Mouse (Mus musculus) macrophage (primary cell): Measurements from ENCODE around the gene Tcn2. TPM values are rescaled to one million over a fixed set of nuclear protein-coding genes. Genes with fewer than 3 reads are reported as not detected.
"Not testable (repeated sequence)": the region's sequence is repeated elsewhere in the genome, so short reads cannot be mapped to it uniquely, and the experiment has no call there.

ENCODE experiments used
- H3K27ac ChIP-seq: fragments of 350-480 bp; formaldehyde crosslinking; 2 replicates; pipeline ENCODE4 v1.9.0; 2021
- H3K36me3 ChIP-seq: fragments of 350-480 bp; formaldehyde crosslinking; 2 replicates; pipeline ENCODE4 v1.9.0; 2021; ENCODE audit errors: inconsistent target
- H3K4me3 ChIP-seq: fragments of 350-480 bp; formaldehyde crosslinking; 2 replicates; pipeline ENCODE4 v1.9.0; 2021; ENCODE audit errors: inconsistent target
- H3K79me2 ChIP-seq: fragments of 350-480 bp; formaldehyde crosslinking; 2 replicates; pipeline ENCODE4 v1.9.0; 2021; ENCODE audit errors: inconsistent target
- WGBS: methylation state at CpG from one replicate; pipeline ENCODE4 v1.1.7; 2026; ENCODE audit warnings: inconsistent platforms; ENCODE audit not compliant: missing documents; 5-methylcytosine and 5-hydroxymethylcytosine counted together
- polyA plus RNA-seq: library from polyadenylated mRNA; stranded (reverse); fragments of 250-400 nt; gene quantifications from 3 replicates; pipeline ENCODE4 v1.2.4, GENCODE M21; 2018; ENCODE audit warnings: inconsistent platforms

Gene Tcn2
- polyA plus RNA-seq, 1 experiment from 2014 or later, result 178 TPM

DNA sequence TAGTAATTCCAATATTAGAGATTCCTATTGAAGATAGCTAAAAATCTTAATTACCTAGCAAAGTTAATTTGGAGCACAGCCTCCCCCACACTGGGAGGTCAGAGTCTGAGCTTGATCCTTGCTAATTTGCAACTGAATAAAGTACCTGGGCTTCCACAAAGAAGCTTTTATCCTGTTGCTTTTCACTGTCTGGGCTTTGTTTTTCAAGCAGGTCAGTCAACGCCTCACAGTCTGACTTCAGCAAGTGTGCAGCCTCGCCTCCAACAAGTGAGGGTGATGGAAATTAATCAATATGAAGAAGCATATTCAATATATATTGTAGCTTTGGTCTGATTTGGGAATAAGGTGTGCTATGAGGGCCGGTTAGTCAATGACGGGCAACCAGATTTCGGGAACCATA is 22.9 kb upstream of the Tcn2 start:
- not testable (repeated sequence) for H3K27ac ChIP-seq, H3K36me3 ChIP-seq, H3K79me2 ChIP-seq, H3K4me3 ChIP-seq
- WGBS, result 88% methylated on average over 5 of the region's 5 CpGs

DNA sequence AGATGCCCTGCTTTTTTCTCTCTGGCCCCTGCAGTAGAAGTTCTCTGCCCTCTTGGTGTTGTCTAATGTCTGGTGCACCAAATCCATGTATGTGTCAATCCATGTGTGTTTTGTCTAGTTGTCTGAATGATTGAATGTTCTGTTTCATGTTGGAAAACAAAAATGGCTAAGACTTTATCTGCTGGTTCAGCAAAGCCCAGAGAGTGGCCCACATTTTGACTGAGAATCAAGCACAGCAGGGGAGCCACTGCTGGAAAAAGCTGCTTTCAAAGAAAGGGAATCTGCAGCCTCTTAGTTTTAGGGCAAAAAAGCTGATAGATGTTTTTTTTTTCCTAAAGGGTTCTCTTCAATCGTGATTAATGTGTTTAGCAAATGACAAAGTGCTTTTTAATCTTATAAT is 14.4 kb upstream of the Tcn2 start:
- Histone ChIP-seq H3K79me2 (no peaks in the 10 kb centered on the region), H3K4me3 (no peak overlapping the region), H3K27ac (no peak overlapping the region), H3K36me3 (no peaks in the 10 kb centered on the region)
- 40% methylated on average over 1 of the region's 1 CpGs for WGBS

DNA sequence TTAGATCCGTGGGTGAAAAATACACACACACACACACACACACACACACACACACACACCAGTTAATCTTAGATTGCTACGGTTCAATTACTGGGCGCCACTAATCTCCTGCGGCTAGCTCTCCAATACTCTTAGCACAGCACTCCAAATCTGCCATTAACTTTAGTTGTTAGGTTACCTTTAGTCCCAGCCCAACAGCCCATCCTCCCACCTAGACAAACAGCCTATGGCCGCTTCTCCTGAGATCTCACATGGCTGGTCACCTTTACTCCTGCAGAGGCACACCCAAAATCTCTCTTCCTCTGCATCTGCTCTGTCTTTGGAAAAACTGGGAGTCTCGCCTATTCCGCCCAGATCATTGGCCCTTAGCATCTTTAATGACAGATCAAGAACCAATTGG is 9.4 kb upstream of the Tcn2 start:
- Histone ChIP-seq H3K36me3 (no peaks in the 10 kb centered on the region), H3K79me2 (no peaks in the 10 kb centered on the region)
- WGBS, result 96% methylated on average over 7 of the region's 7 CpGs

DNA sequence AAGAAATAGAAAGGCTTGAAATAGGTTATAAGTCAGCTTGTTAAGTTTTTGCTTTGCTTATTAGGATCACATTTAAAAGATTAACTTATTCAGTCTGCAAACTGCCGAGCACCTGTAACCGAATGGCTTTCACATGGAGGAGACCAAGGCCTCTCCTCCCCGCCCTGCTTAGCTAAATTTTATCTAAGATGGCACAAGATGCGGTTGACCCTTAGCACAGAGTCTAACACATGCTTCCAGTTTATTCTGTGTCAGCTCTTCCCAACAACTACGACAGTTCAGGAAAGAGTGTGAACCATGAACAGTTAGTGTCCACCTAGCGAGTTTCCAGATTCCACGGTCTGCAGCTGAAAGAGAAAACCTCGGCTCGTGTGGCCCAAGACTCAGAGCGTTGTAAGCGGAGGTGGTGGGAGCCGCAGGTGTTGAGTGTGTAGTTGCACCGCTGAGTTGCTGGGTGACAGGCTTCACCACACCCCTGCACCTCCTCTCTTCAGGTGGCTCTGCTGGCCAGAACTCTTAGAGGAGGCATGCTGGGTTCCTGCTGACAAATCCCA is 5.4 kb upstream of the Tcn2 start:
- Histone ChIP-seq H3K36me3 (no peaks in the 10 kb centered on the region), H3K4me3 (no peak overlapping the region), H3K27ac (no peak overlapping the region), H3K79me2 (no peaks in the 10 kb centered on the region)
- 94% methylated on average over 13 of the region's 13 CpGs for WGBS

More for the DNA sequence above, 9.4 kb upstream of the Tcn2 start:
- Histone ChIP-seq H3K27ac (no peak overlapping the region), H3K4me3 (no peak overlapping the region)

DNA sequence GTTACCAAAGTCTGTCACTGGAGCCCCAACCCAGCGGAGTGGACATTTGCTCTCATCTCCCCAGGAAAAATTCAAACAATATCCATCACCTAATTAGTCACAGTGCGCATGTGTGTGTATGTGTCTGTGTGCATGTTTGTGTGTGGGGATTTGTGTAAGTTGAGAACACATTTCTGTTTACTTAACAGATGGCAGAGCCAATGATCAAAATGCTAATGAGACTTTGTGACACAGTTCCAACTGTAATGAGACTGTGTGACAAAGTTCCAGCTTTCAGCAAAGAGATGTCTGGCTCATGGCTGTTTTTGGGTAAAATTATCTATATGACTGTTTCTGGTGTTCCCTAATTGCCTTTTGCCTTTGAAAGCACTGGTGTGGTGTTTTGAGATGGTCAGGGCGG is 4.4 kb upstream of the Tcn2 start:
- Histone ChIP-seq H3K79me2 (no peaks in the 10 kb centered on the region), H3K4me3 (no peak overlapping the region), H3K27ac (no peak overlapping the region), H3K36me3 (no peaks in the 10 kb centered on the region)
- 95% methylated on average over 3 of the region's 3 CpGs for WGBS

DNA sequence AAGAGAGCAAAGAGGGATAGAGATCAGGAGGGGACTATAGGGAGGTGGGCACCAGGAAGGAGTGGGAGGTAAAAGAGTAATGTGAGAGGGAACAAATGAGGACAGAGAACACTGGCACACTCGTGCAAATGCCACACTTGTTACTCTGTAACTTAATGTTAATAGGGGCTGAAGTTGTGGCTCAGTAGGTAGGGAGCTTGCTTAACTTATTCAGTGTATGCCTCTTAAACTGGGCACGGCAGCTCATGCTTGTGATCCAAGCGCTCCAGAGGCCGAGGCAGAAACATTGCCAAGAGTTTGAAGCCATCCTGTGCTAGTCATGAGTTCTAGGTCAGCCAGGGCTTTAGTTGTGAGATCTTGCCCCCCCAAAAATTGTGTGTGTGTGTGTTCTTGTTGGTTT is 3.2 kb upstream of the Tcn2 start:
- 77% methylated on average over 4 of the region's 4 CpGs for WGBS
- H3K79me2 ChIP-seq, result no peaks in the 10 kb centered on the region
- no peaks in the 10 kb centered on the region for H3K36me3 ChIP-seq
- no peak overlapping the region for H3K27ac ChIP-seq
- H3K4me3 ChIP-seq, result no peak overlapping the region

DNA sequence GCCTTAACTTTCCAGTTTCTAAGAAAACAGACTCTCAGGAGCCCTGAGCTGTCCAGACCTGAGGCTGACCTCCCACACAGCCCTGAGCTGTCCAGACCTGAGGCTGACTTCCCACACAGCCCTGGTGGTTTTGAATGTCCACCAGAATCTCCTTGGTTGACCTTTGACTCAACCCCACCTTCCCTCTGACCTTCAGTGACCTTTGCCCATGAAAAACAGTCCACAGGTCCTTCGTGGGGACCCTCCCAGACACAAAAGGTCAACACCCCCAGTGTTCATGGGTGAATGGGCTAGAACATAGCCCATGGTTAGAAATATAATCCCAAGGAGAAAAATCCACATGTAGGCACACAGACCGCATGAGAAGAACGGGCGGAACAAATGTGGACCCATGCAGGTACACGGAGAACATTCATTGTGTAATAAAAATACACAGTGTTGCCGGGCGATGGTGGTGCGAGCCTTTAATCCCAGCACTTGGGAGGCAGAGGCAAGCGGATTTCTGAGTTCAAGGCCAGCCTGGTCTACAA is 1.9 kb upstream of the Tcn2 start:
- no peaks in the 10 kb centered on the region for H3K36me3 ChIP-seq
- H3K27ac ChIP-seq, result no peak overlapping the region
- WGBS, result 97% methylated on average over 8 of the region's 9 CpGs
- peaks cover 9% of the 10 kb centered on the region; the same call in 1 of the 2 replicates for H3K79me2 ChIP-seq
- no peak overlapping the region for H3K4me3 ChIP-seq

DNA sequence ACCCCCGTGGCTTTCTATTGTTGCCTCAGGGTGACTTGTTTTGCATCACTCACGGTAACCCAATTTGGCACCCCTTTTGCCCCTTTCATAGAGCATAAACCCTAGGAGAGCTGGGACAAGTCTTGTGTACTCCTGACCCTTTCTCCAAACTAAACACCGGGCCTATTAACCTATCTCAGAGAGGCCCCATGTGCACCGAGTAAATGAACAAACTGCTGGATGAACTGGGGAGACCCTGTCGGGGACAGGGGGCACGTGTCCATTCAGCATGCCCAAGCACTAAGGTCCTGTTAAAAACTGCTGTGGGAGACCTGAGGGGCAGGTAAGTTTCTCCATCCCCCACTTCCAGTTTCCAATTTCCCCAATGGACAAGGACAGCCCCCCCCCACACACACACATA is 1.0 kb downstream of the Tcn2 start:
- Histone ChIP-seq H3K27ac (peak overlapping the region; percentile 42), H3K79me2 (peaks cover 10% of the 10 kb centered on the region; the same call in 1 of the 2 replicates), H3K36me3 (peaks cover 18% of the 10 kb centered on the region), H3K4me3 (peak overlapping the region; percentile 57)
- 86% methylated on average over 6 of the region's 6 CpGs for WGBS

DNA sequence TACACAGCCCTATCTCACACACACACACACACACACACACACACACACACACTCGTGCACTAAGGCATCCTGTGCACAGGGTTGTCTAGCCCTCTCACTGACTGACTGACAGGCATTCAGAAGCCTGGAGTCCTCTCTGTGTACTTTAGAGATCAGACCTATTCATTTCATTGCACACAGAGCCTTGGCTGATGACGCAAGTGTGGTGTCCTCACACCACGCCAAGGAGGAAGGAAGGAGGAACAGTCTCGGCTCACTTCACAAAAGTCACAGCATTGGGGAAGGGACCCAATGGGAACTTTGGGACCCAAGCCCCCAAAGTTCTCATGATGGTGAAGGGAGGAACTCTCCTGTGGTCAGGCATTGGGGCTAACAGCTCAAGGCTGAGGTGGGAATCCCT is 1.9 kb downstream of the Tcn2 start:
- 9% methylated on average over 4 of the region's 4 CpGs for WGBS
- peaks cover 23% of the 10 kb centered on the region for H3K36me3 ChIP-seq
- H3K4me3 ChIP-seq, result no peak overlapping the region
- peaks cover 10% of the 10 kb centered on the region; the same call in 1 of the 2 replicates for H3K79me2 ChIP-seq
- no peak overlapping the region for H3K27ac ChIP-seq

DNA sequence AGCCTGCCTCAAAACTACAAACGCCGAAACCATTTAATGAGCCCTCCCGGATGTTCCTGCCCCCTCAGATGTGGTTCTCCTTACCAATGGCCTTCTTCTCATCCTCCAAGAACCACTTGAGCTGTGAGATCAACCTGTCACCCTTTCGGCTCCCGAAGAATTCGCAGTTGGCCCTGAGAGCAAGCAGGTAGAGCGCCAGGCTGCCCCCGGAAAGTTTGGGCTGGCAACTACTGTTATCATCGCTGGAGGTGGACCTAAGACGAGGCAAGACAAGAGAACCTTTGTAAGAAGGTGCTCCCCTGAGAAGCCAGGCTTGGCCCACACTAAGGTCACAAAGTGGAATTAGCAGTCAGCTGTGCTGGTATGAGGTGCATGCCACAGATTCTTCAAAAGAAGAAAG is 6.0 kb downstream of the Tcn2 start:
- Histone ChIP-seq H3K4me3 (no peak overlapping the region), H3K27ac (no peak overlapping the region), H3K79me2 (peaks cover 10% of the 10 kb centered on the region; the same call in 1 of the 2 replicates), H3K36me3 (peaks cover 50% of the 10 kb centered on the region)
- WGBS, result 93% methylated on average over 6 of the region's 10 CpGs

DNA sequence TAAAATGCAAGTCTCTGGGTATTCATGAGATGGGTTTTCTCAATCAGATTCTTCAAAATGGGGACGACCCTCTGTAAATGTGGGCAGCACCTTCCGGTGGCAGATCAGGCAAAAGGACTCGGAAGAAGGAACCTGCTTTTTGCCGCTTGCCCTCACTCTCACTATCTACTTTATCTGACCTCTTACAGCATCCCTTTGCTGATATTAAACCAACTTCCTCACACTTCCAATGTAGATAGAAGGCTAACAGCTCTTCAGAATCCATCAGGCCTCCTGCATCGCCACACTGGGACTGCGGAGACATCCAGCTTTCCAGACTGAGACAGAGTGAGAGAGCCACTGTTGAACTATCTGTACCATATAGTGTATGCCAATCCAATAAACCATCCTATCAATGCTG is 9.2 kb downstream of the Tcn2 start:
- peaks cover 56% of the 10 kb centered on the region for H3K36me3 ChIP-seq
- no peaks in the 10 kb centered on the region for H3K79me2 ChIP-seq
- H3K4me3 ChIP-seq, result no peak overlapping the region
- H3K27ac ChIP-seq, result no peak overlapping the region
- 99% methylated on average over 6 of the region's 6 CpGs for WGBS

DNA sequence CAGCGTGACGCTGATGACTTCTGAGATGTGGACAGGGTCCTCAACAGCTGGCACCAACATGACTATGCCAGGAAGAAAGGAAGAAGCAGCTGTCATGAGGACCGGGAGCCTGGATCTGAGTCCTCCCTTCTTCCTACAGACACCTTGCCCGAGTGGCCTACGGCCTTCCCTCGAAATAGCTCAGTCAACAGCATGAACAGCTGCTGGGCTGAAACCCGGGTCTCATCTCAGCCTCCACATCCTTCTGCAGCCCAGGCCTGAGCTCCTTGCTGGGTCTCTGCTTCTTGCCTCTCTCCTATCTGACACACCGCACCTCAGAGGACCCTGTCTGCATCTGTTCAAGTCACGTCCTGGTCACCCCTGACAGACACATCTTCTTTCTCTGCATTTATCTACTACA is 9.8 kb downstream of the Tcn2 start:
- Histone ChIP-seq H3K36me3 (peaks cover 50% of the 10 kb centered on the region), H3K79me2 (no peaks in the 10 kb centered on the region), H3K27ac (no peak overlapping the region), H3K4me3 (no peak overlapping the region)
- 97% methylated on average over 9 of the region's 9 CpGs for WGBS

DNA sequence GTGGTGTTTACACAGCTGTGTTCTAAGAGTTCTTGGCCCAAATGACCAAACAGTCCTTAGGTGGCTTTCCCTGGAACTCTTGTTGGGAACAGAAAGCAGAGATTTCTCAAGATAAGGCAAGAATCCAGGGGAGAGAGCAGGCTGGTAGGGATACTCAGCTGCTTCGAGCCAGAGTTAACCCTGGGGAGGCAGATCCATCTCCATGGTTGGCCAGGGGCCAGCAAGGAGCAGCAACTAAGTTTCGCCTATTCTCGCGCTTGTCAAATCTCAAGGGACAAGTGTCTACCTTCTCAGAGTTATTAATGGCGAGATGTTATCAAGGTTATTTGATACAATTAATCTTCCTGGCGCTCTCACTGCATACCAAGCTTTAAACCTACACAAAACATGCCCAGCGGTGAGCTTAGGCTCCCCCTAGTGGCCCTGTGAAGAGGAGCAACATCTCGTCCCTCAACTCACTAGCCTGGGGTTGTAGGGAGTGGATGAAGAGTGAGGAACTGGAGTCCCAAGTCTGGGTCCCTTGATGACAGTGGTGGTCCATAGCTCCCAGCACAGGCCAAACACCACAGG is 10.6 kb downstream of the Tcn2 start:
- H3K27ac ChIP-seq, result no peak overlapping the region
- 42% methylated on average over 8 of the region's 8 CpGs for WGBS
- H3K79me2 ChIP-seq, result no peaks in the 10 kb centered on the region
- peaks cover 42% of the 10 kb centered on the region for H3K36me3 ChIP-seq
- no peak overlapping the region for H3K4me3 ChIP-seq

DNA sequence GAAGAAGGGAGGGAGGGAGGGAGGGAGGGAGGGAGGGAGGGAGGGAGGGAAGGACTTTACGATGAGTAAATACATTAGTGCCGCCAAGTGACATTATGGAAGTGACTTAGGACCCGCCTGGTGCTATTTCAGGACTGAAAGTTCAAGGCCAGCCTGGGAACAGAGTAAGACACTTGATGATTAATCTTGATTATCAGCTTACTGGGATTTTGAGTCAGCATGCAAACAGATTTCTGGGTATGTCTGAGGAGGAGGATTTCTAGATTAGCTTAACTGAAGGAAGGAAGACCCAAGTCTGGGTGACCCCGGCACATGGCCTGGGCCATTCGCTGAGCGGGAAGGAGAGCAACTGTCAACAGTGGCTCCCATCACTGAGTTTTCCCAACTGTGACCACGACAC is 11.5 kb downstream of the Tcn2 start:
- H3K4me3 ChIP-seq, result no peak overlapping the region
- peaks cover 34% of the 10 kb centered on the region for H3K36me3 ChIP-seq
- no peak overlapping the region for H3K27ac ChIP-seq
- H3K79me2 ChIP-seq, result no peaks in the 10 kb centered on the region
- 88% methylated on average over 7 of the region's 7 CpGs for WGBS

DNA sequence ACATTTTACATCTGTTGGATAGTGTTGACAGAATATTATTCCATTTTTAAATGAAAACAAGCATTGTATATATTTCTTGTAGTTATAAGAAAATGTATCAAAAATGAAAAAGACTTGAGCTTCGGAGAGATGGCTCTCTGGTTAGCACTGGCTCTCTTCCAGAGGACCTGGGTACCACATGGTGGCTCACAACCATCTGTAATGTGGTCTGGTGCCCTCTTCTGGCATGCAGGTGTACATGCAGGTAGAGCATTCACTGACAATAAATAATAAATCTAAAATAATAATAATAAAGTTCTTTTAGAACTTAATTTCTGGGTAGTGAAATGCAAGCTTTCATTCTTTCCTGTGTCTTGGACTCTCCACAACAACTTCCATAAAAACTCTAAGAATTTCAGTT is 13.2 kb downstream of the Tcn2 start:
- WGBS, result 13% methylated on average over 1 of the region's 1 CpGs
- peaks cover 21% of the 10 kb centered on the region; the same call in 1 of the 2 replicates for H3K36me3 ChIP-seq
- H3K4me3 ChIP-seq, result no peak overlapping the region
- H3K27ac ChIP-seq, result no peak overlapping the region
- no peaks in the 10 kb centered on the region for H3K79me2 ChIP-seq
